Mouse (Mus musculus) liver, postnatal 0 days (tissue): Measurements from ENCODE around the gene Asxl1. TPM values are rescaled to one million over a fixed set of nuclear protein-coding genes. Genes with fewer than 3 reads are reported as not detected.

Experiments
- ATAC-seq: fragments of 200-750 bp; cut with Nextera tagmentation; 2 replicates; pipeline ENCODE4 v1.8.0; 2017; ENCODE audit warnings: mild to moderate bottlenecking, moderate library complexity
- DNase-seq: peaks from one replicate; pipeline ENCODE4 v3.0.0-alpha.2; 2016
- H3K27ac ChIP-seq: fragments of 300-500 bp; sonication (generic); 2 replicates; pipeline ENCODE4 v1.5.1; 2014; ENCODE audit warnings: antibody characterized with exemption, moderate library complexity, mild to moderate bottlenecking, low read depth
- H3K27me3 ChIP-seq: fragments of 300-500 bp; sonication (generic); 2 replicates; pipeline ENCODE4 v1.6.1; 2014; ENCODE audit warnings: low read length, control low read depth, mixed read lengths; ENCODE audit not compliant: insufficient read depth
- H3K36me3 ChIP-seq: fragments of 300-500 bp; sonication (generic); replicated peaks from 2 replicates; pipeline ENCODE4 v1.6.1; 2014; ENCODE audit warnings: mild to moderate bottlenecking, control low read depth, low read length, moderate library complexity, mixed read lengths; ENCODE audit not compliant: insufficient read depth
- H3K4me1 ChIP-seq: fragments of 300-500 bp; sonication (generic); 2 replicates; pipeline ENCODE4 v1.6.1; 2014; ENCODE audit warnings: antibody characterized with exemption, mild to moderate bottlenecking, control low read depth; ENCODE audit not compliant: insufficient read depth
- H3K4me2 ChIP-seq: fragments of 300-500 bp; sonication (generic); 2 replicates; pipeline ENCODE4 v1.6.1; 2014; ENCODE audit warnings: low read depth, mild to moderate bottlenecking, low read length, moderate library complexity, mixed read lengths
- H3K4me3 ChIP-seq: fragments of 300-500 bp; sonication (generic); 2 replicates; pipeline ENCODE4 v1.5.1; 2014; ENCODE audit warnings: low read depth, low read length
- H3K9ac ChIP-seq: fragments of 300-500 bp; sonication (generic); replicated peaks from 2 replicates; pipeline ENCODE4 v1.6.1; 2014; ENCODE audit warnings: mild to moderate bottlenecking, moderate library complexity
- H3K9me3 ChIP-seq: fragments of 300-500 bp; sonication (generic); 2 replicates; pipeline ENCODE4 v1.6.1; 2016; ENCODE audit warnings: mild to moderate bottlenecking, control low read depth, low read length, mixed read lengths
- CTCF ChIP-seq: sonication (generic); IDR thresholded peaks from 2 replicates; pipeline ENCODE4 v1.5.1; 2016; ENCODE audit warnings: antibody characterized with exemption, low read depth
- EP300 ChIP-seq: IDR thresholded peaks from 2 replicates; pipeline ENCODE4 v1.6.1; 2016; ENCODE audit warnings: antibody characterized with exemption, low read depth, mild to moderate bottlenecking
- WGBS: fragments of 180-500 bp; shearing (Covaris S2); extraction: QIAGEN DNeasy Blood & Tissue Kit; methylation state at CpG from one replicate; pipeline ENCODE4 v1.1.7; 2014; ENCODE audit not compliant: insufficient replicate concordance; 5-methylcytosine and 5-hydroxymethylcytosine counted together
- polyA plus RNA-seq: library from polyadenylated mRNA; unstranded; fragments of >200 nt; fragmentation: Nextera tagmentation; extraction: Ambion mirVana; gene quantifications from 2 replicates; pipeline ENCODE4 v1.2.1, GENCODE M21; 2015

Gene Asxl1
- polyA plus RNA-seq, 1 experiment from 2014 or later, result 5.7 TPM

DNA sequence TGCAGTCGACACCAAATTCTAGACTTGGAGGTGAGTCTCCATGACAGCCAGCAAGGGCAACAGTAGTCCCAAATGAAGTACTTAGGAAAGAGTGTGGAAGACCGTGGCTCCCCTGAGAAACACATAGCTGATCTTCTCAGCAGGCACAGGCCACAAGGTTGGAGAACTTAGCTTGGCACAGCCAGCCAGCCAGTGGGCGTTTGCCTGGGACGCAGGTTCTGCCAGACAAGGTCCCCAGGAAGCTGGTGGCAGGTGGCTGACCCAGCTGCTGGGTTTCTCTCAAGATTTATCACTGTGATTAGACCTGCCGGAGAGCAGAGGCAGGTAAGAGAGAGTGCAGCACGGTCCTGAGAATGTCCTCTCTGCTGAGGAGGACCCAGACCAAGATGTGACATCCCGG, 37.0 kb upstream of the Asxl1 start:
- no peak overlapping the region for H3K4me3 ChIP-seq
- H3K4me2 ChIP-seq, result no peak overlapping the region
- no peak overlapping the region for H3K27ac ChIP-seq
- no peaks in the 10 kb centered on the region for H3K27me3 ChIP-seq
- 81% methylated on average over 7 of the region's 7 CpGs for WGBS
- no peak for TF ChIP-seq CTCF
- H3K36me3 ChIP-seq, result no peaks in the 10 kb centered on the region
- no peak overlapping the region for H3K9ac ChIP-seq
- ATAC-seq (no peak), DNase-seq (no peak)
- no peaks in the 10 kb centered on the region for H3K9me3 ChIP-seq
- peaks cover 6% of the 10 kb centered on the region for H3K4me1 ChIP-seq

DNA sequence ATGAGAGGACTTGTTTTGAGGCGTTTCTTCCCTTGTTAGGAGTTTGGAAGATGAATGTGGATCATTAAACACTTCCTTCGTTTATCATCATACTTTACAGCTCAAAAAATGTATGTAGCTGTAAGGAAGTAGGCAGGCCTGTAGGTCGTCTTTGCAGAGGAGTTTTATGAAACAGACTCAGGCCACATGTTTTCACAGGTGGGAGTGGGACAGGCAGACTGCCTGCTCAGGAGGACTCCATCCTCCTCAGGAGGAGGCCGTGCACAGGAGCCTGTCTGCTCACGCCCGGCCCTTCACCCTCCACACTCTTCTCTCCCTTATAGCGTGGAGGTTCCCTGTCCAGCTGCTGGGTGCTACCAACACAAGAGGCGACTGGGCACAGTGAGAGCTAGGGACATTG, 36.5 kb upstream of the Asxl1 start:
- H3K27ac ChIP-seq, result no peak overlapping the region
- WGBS, result 84% methylated on average over 8 of the region's 8 CpGs

DNA sequence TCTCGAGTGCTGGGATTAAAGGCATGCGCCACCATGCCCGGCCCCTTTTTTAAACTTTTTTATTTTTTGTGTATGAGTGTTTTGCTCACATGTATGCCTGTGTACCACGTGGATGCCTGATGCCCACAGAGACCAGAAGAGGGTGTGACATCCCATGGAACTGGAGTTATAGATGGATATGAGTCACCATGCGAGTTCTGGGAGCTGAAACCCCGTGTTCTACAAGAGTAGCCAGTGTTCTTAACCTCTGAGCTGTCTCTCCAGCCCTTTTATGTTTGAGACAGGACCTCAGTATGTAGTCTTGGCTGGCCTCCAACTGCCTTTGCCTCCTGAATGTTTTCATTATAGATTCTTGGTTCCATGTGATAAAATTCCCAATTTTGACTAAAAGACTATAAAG, 35.4 kb upstream of the Asxl1 start:
- Histone ChIP-seq H3K27ac (no peak overlapping the region), H3K4me1 (peaks cover 5% of the 10 kb centered on the region), H3K9ac (no peak overlapping the region), H3K9me3 (no peaks in the 10 kb centered on the region), H3K27me3 (no peaks in the 10 kb centered on the region), H3K4me3 (no peak overlapping the region), H3K36me3 (no peaks in the 10 kb centered on the region), H3K4me2 (no peak overlapping the region)
- DNase-seq (no peak), ATAC-seq (no peak)
- no peak for TF ChIP-seq CTCF
- no peak for TF ChIP-seq EP300
- WGBS, result 71% methylated on average over 6 of the region's 6 CpGs

More for the DNA sequence above, 36.5 kb upstream of the Asxl1 start:
- Histone ChIP-seq H3K4me2 (no peak overlapping the region), H3K4me1 (peaks cover 6% of the 10 kb centered on the region), H3K9ac (no peak overlapping the region), H3K4me3 (no peak overlapping the region), H3K27me3 (no peaks in the 10 kb centered on the region), H3K36me3 (no peaks in the 10 kb centered on the region), H3K9me3 (no peaks in the 10 kb centered on the region)
- TF ChIP-seq EP300 (no peak), CTCF (no peak)
- ATAC-seq (no peak), DNase-seq (no peak)

DNA sequence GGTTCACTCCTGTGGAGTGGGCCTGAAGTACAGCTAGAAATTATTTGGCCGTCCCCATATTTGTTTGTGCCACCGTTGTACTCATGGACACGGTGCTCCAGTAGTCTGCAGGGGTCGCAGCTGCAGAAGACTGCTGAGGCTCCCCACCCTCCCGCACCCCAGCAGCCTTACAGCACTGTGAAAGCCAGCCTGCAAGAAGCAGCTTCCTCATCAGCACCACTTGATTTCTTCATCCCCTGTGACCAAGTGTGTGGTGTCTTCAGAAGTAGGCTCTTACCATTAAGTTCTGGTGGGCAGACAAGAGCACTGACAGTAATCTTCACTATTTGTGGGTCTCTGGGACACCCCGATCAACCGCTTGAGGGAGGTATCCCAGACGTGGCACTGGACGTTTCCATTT, 32.7 kb upstream of the Asxl1 start:
- ATAC-seq (no peak), DNase-seq (no peak)
- no peak overlapping the region for H3K9ac ChIP-seq
- no peak overlapping the region for H3K4me3 ChIP-seq
- 78% methylated on average over 9 of the region's 9 CpGs for WGBS
- H3K9me3 ChIP-seq, result no peaks in the 10 kb centered on the region
- H3K27me3 ChIP-seq, result no peaks in the 10 kb centered on the region
- H3K4me2 ChIP-seq, result no peak overlapping the region
- peaks cover 8% of the 10 kb centered on the region; the same call in 1 of the 2 replicates for H3K36me3 ChIP-seq
- 0 out of 2 replicates have a peak overlapping the region, but pooled peaks have one; percentile 24 for H3K27ac ChIP-seq
- peaks cover under 1% of the 10 kb centered on the region; the same call in 1 of the 2 replicates for H3K4me1 ChIP-seq
- no peak for TF ChIP-seq CTCF
- TF ChIP-seq EP300, result no peak

DNA sequence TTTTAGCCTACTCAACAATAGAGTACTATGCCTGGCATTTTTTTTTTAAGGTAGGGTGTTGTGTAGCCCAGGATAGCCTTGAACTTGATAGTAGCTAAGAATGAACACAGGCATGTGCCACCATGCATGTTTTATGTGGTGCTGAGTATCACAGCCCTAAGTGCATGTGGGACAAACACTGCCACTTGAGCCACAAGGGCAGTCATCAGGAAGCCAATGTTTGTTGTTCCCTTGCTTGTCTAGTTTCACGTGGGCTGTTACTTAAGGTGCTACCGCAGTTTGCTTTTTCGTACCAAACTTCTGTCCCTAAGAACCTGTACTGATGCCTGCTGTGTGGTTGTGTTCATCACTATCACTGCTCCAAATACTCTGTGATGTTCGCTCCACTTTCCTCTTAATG, 27.2 kb upstream of the Asxl1 start:
- Histone ChIP-seq H3K36me3 (peaks cover 36% of the 10 kb centered on the region), H3K9me3 (no peaks in the 10 kb centered on the region), H3K4me3 (no peak overlapping the region), H3K27ac (0 out of 2 replicates have a peak overlapping the region, but pooled peaks have one; percentile 83), H3K9ac (no peak overlapping the region), H3K4me2 (no peak overlapping the region), H3K27me3 (no peaks in the 10 kb centered on the region), H3K4me1 (no peaks in the 10 kb centered on the region)
- DNase-seq (no peak), ATAC-seq (no peak)
- no peak for TF ChIP-seq EP300
- TF ChIP-seq CTCF, result no peak
- 84% methylated on average over 4 of the region's 4 CpGs for WGBS

DNA sequence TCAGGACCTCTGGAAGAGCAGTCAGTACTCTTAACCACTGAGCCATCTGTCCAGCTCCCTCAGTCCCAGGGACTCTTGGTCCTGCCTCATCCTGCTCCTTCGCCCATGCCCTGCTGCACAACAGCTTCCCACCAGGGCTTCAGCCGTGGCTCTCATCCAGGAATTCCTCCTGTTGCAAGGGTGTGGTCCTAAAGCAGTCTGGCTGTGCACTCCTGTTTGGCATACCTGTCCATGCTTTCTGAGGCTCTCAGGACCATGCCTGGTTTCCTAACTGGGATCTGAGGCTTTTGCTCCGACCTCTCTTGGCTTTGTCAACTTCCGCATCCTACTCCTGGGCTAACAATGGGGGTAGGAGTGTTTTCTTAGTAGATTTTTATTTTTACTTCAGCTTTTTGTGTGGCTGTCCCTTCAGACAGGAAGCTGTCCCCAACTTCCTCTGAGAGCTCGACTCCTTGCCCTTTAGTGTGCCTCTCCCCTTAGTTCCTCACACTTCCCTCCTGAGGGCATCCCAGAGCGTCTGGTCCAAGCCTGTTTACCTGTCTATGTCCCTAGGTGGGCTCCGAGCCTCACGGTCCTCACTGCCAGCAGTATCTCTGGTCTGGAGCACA, 26.5 kb upstream of the Asxl1 start:
- H3K27me3 ChIP-seq, result no peaks in the 10 kb centered on the region
- DNase-seq (no peak), ATAC-seq (no peak)
- no peak for TF ChIP-seq CTCF
- no peak for TF ChIP-seq EP300
- H3K36me3 ChIP-seq, result peaks cover 40% of the 10 kb centered on the region
- no peaks in the 10 kb centered on the region for H3K9me3 ChIP-seq
- H3K4me3 ChIP-seq, result no peak overlapping the region
- H3K27ac ChIP-seq, result peak overlapping the region; percentile 83
- H3K9ac ChIP-seq, result no peak overlapping the region
- 45% methylated on average over 8 of the region's 8 CpGs for WGBS
- no peak overlapping the region for H3K4me2 ChIP-seq
- H3K4me1 ChIP-seq, result no peaks in the 10 kb centered on the region
